Mouse (Mus musculus) adrenal gland, postnatal 0 days (tissue): ENCODE results near the gene Arl3. TPM values are rescaled to one million over a fixed set of nuclear protein-coding genes. Genes with fewer than 3 reads are reported as not detected.

Source experiments
- polyA plus RNA-seq: library from polyadenylated mRNA; unstranded; fragments of >200 nt; fragmentation: Nextera tagmentation; extraction: Ambion mirVana; gene quantifications from 2 replicates; pipeline ENCODE4 v1.2.1, GENCODE M21; 2015

The Arl3 gene
- 91.7 and 97.8 TPM in 2 replicates for polyA plus RNA-seq

DNA sequence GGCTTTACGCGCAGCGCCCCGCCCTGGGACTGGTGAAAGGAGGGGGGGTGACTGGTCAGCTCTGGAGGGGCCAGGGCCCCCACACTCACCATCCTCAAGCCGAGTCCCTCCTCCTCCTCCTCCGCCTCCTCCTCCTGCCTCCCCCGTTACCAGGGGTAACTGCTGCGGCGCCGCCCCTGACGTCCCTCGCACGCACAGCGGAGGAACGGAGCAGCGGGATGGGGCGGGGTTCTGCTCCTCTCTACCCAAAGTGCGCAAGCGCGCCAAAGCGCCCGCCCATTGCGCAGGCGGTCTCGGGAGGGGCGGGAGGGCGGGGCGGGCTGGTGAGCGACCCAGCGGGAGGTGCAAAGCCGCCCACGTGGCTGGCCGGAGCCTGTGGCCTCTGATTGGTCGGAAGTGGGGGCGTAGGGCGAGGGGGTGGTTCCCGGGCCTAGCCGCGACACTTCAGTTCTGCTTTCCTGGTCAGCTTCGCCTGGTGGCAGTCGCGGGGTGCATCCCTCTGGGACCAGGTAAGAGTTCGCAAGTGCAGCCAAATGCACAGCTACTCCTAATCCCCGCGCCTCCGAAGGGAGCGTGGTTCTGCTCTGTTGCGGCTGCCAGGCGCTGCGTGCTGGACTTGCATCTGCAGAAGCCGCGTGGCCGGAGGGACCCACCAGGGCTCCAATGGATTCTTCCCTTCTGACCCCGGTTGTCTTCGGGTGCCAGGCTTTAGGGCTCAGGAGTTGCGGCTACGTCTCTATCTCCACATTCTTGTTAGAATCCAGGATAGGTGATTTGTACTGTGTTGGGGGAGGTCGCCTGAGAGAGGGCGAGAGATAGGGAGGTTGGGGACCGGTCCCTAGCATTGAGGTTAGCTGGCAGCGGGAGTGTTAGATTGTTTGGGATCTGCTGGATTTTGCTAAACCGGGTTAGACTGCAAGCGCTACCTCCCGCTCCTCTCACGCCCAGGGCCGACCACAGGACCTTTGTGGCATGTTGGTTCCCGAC is at the start of gene Arl3, which contains the start of gene Sfxn2:
Gene Arl3, minus strand, starts transcription at position 248 of the 987 bp plus-strand sequence.
Gene Sfxn2, plus strand, starts transcription at position 415 of the 987 bp plus-strand sequence.

DNA sequence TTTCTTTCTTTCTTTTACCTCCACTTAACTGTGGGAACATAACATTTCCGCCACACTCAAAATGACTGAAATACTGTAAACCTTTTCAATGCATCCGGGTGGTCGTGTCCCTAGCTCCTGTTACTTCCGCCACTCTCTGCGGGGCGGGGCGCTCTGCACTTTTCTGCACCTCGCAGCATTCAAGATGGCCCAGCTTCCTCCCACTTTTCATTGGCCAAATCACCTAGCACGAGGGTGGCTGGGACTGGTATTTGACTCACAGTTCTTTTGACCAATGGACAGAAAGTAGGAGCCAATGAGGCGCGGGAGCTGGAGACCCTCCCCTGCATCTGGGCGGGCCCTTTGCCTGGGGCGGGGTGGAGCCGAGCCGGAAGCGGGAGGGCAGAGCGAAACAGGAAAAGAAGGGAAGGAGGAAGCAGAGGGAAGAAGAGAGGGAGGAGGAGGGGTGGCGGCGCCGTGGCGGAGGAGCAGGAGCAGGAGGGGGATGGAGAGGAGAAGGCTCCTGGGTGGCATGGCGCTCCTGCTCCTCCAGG is 25.8 kb upstream of the Arl3 start, which contains the start of gene Wbp1l:
Gene Wbp1l, plus strand, starts transcription at position 365 of the 533 bp plus-strand sequence.

DNA sequence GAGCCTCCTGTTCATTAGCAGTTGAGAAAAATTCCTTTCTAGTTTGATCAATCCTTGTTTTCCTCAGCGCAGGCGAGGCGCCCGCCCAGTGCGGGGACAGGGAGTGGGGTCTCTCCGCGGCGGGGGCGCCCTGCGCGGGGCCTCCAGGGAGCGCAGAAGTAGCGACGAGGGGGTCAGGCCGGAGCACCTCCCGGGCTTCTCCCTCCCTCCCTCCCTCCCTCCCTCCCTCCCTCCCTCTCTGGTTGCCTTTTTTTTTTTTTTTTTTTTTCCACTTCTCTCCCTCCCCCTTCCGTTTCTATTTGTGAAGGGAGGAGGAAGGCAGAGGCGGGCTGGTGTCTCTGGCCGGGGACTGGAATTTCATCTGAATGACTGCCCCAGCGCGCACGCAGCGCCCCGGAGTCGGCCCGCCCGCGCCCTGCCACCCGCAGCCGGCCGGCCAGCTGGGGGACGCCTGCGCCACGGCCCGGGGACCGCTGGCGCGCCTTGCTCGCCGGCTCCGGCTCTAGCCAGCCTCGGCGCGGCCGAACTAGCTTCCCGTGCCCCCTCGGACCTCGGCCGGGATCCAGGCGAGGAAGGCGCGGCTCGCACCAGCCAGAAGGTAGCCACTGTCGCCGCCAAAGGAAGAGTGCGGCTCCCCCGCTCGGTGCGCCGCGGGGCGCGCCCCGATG is 71.5 kb downstream of the Arl3 start, which contains the start of gene Trim8:
Gene Trim8, plus strand, starts transcription at position 302 of the 668 bp plus-strand sequence.

Other genes with a start within 250 kb of the Arl3 start
- 6.5 and 11.7 TPM in 2 replicates for gene Psd, start 246.0 kb downstream of the Arl3 start, polyA plus RNA-seq
- gene Fbxl15, start 245.0 kb downstream of the Arl3 start, polyA plus RNA-seq: 22.1 and 22.2 TPM in 2 replicates
- 138 and 176 TPM in 2 replicates for gene Cuedc2, start 234.5 kb downstream of the Arl3 start, polyA plus RNA-seq
- gene Mfsd13a, start 232.1 kb downstream of the Arl3 start, polyA plus RNA-seq: 3.7 and 5.1 TPM in 2 replicates
- gene 2310034G01Rik, start 222.9 kb downstream of the Arl3 start, polyA plus RNA-seq: 1.7 and 2.6 TPM in 2 replicates
- 79.3 and 83.6 TPM in 2 replicates for gene Actr1a, start 177.4 kb downstream of the Arl3 start, polyA plus RNA-seq
- 11.3 and 13.9 TPM in 2 replicates for gene Sufu, start 176.3 kb downstream of the Arl3 start, polyA plus RNA-seq
- 20.1 and 23.5 TPM in 2 replicates for gene Trim8, start 71.5 kb downstream of the Arl3 start, polyA plus RNA-seq
- 7.8 and 8.0 TPM in 2 replicates for gene Sfxn2, start 167 bp upstream of the Arl3 start, polyA plus RNA-seq
- 45.6 and 98.2 TPM in 2 replicates for gene Wbp1l, start 25.9 kb upstream of the Arl3 start, polyA plus RNA-seq
- gene Cyp17a1, start 100.0 kb upstream of the Arl3 start, polyA plus RNA-seq: 0.41 and 0.61 TPM in 2 replicates
- 23.6 and 23.9 TPM in 2 replicates for gene Borcs7, start 116.7 kb upstream of the Arl3 start, polyA plus RNA-seq
- gene As3mt, start 134.3 kb upstream of the Arl3 start, polyA plus RNA-seq: 35.4 and 57.2 TPM in 2 replicates
- 5.2 and 5.9 TPM in 2 replicates for gene Cnnm2, start 188.4 kb upstream of the Arl3 start, polyA plus RNA-seq